Mouse (Mus musculus) neural tube, embryonic 12.5 days (tissue): ENCODE results near the gene Msrb1. TPM values are rescaled to one million over a fixed set of nuclear protein-coding genes. Genes with fewer than 3 reads are reported as not detected.

Source experiments
- ATAC-seq: fragments of 200-750 bp; cut with Nextera tagmentation; 2 replicates; pipeline ENCODE4 v1.8.0; 2017; ENCODE audit warnings: low read depth, mild to moderate bottlenecking, moderate TSS enrichment, moderate library complexity; ENCODE audit not compliant: low FRiP score
- H3K27ac ChIP-seq: fragments of 300-500 bp; sonication (generic); 2 replicates; pipeline ENCODE4 v1.5.1; 2016
- H3K27me3 ChIP-seq: fragments of 300-500 bp; sonication (generic); replicated peaks from 2 replicates; pipeline ENCODE4 v1.6.1; 2016; ENCODE audit warnings: mild to moderate bottlenecking
- H3K36me3 ChIP-seq: fragments of 300-500 bp; sonication (generic); 2 replicates; pipeline ENCODE4 v1.6.1; 2016; ENCODE audit warnings: mild to moderate bottlenecking
- H3K4me1 ChIP-seq: fragments of 300-500 bp; sonication (generic); 2 replicates; pipeline ENCODE4 v1.6.1; 2016
- H3K4me2 ChIP-seq: fragments of 300-500 bp; sonication (generic); replicated peaks from 2 replicates; pipeline ENCODE4 v1.6.1; 2016; ENCODE audit warnings: mild to moderate bottlenecking
- H3K4me3 ChIP-seq: fragments of 300-500 bp; sonication (generic); 2 replicates; pipeline ENCODE4 v1.5.1; 2016
- H3K9ac ChIP-seq: fragments of 300-500 bp; sonication (generic); 2 replicates; pipeline ENCODE4 v1.6.1; 2016; ENCODE audit warnings: mild to moderate bottlenecking
- H3K9me3 ChIP-seq: fragments of 300-500 bp; sonication (generic); 2 replicates; pipeline ENCODE4 v1.6.1; 2016; ENCODE audit warnings: mild to moderate bottlenecking
- WGBS: fragments of 180-500 bp; shearing (Covaris S2); methylation state at CpG from one replicate; pipeline ENCODE4 v1.1.7; 2016; 5-methylcytosine and 5-hydroxymethylcytosine counted together
- polyA plus RNA-seq: library from polyadenylated mRNA; unstranded; fragments of >200 nt; fragmentation: Nextera tagmentation; extraction: Ambion mirVana; gene quantifications from 2 replicates; pipeline ENCODE4 v1.2.1, GENCODE M21; 2016

Msrb1 gene
- polyA plus RNA-seq, 1 experiment from 2014 or later, result 24.8 TPM

- WGBS, result 1% methylated on average over 80 of the region's 82 CpGs
- Histone ChIP-seq H3K27me3 (peaks cover 66% of the 10 kb centered on the region), H3K4me3 (peak within 1 kb of the TSS; percentile 50), H3K36me3 (no peaks in the 10 kb centered on the region), H3K9ac (peak within 1 kb of the TSS; percentile 58), H3K27ac (no peak within 1 kb of the TSS), H3K9me3 (no peaks in the 10 kb centered on the region), H3K4me2 (peak within 1 kb of the TSS; percentile 97), H3K4me1 (peaks cover 13% of the 10 kb centered on the region)
- peak; percentile 80 for ATAC-seq
Observed at GRCm38 (mm10) chr17:24752415-24753394, 16.3 kb downstream of the Msrb1 start, which contains the start of gene Hs3st6. Gene Hs3st6, plus strand, starts transcription at chr17:24752988.

DNA sequence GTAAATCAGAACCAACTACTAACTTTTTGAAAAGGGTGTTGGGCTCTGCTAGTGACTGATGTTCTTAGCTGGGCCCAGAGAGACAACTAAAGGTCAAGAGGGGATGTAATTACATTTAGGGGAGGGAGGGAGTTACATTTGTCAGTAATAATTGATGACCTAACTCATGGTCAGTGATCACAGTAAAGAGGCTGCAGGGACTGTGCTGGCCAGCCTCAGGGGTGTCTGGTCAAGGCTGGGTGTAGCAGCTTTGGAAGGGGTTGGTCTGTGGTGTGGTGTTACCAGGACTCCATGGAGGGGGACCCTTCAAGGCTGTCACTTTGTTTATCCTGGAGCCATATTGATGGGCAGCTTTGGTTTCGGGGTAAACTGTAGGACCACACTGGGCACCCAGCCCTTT, 21.0 kb downstream of the Msrb1 start:
- 80% methylated on average over 1 of the region's 1 CpGs for WGBS
- ATAC-seq, result no peak
- H3K27ac ChIP-seq, result no peak overlapping the region
- no peak overlapping the region for H3K4me2 ChIP-seq
- peaks cover 10% of the 10 kb centered on the region for H3K4me1 ChIP-seq
- H3K9ac ChIP-seq, result no peak overlapping the region
- no peaks in the 10 kb centered on the region for H3K9me3 ChIP-seq
- H3K36me3 ChIP-seq, result no peaks in the 10 kb centered on the region
- H3K27me3 ChIP-seq, result peaks cover 46% of the 10 kb centered on the region
- no peak overlapping the region for H3K4me3 ChIP-seq

GRCm38 (mm10) chr17:24761121-24761520, 24.7 kb downstream of the Msrb1 start:
- Histone ChIP-seq H3K4me1 (no peaks in the 10 kb centered on the region), H3K27me3 (peaks cover 9% of the 10 kb centered on the region), H3K27ac (no peak overlapping the region), H3K9me3 (no peaks in the 10 kb centered on the region), H3K36me3 (no peaks in the 10 kb centered on the region), H3K4me3 (no peak overlapping the region), H3K4me2 (no peak overlapping the region), H3K9ac (no peak overlapping the region)
- WGBS, result 46% methylated on average over 5 of the region's 5 CpGs
- no peak for ATAC-seq

GRCm38 (mm10) chr17:24765016-24765905, 28.8 kb downstream of the Msrb1 start:
- H3K4me3 ChIP-seq, result no peak overlapping the region
- no peaks in the 10 kb centered on the region for H3K9me3 ChIP-seq
- no peaks in the 10 kb centered on the region; the same call in 1 of the 2 replicates for H3K4me1 ChIP-seq
- no peak overlapping the region for H3K9ac ChIP-seq
- no peaks in the 10 kb centered on the region for H3K27me3 ChIP-seq
- ATAC-seq, result no peak
- no peaks in the 10 kb centered on the region for H3K36me3 ChIP-seq
- H3K4me2 ChIP-seq, result no peak overlapping the region
- H3K27ac ChIP-seq, result no peak overlapping the region
- WGBS, result 67% methylated on average over 21 of the region's 22 CpGs

- Histone ChIP-seq H3K4me2 (no peak overlapping the region), H3K9ac (no peak overlapping the region), H3K4me1 (no peaks in the 10 kb centered on the region; the same call in 1 of the 2 replicates), H3K9me3 (no peaks in the 10 kb centered on the region), H3K27me3 (no peaks in the 10 kb centered on the region), H3K4me3 (no peak overlapping the region), H3K27ac (no peak overlapping the region), H3K36me3 (no peaks in the 10 kb centered on the region)
- WGBS, result 29% methylated on average over 12 of the region's 12 CpGs
- ATAC-seq, result no peak
Observed at GRCm38 (mm10) chr17:24766266-24766875, 29.9 kb downstream of the Msrb1 start.

- no peak for ATAC-seq
- no peaks in the 10 kb centered on the region for H3K36me3 ChIP-seq
Observed at GRCm38 (mm10) chr17:24769146-24769545, 32.7 kb downstream of the Msrb1 start.

DNA sequence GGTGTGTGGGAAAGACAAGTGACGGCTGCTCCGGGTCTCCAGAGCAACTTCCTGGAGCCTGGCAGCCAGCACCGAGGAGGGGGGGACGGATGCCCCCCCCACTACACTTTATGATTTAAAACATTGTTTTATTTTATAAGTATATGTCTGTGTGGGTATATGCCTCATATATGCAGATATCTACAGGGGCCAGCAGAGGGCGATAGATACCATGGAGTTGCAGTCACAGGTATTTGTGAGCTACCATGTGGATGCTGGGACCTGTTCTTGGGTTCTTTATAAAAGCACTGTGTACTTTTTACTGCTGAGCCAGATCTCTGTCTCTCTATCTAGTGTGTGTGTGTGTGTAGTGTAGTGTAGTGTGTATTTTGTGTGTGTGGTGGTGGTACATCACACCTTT, 36.8 kb downstream of the Msrb1 start:
- no peaks in the 10 kb centered on the region for H3K4me1 ChIP-seq
- H3K4me3 ChIP-seq, result no peak overlapping the region
- no peak overlapping the region for H3K27ac ChIP-seq
- H3K9me3 ChIP-seq, result no peaks in the 10 kb centered on the region
- no peaks in the 10 kb centered on the region for H3K27me3 ChIP-seq
- no peak overlapping the region for H3K9ac ChIP-seq
- WGBS, result 81% methylated on average over 5 of the region's 5 CpGs
- no peak overlapping the region for H3K4me2 ChIP-seq
- ATAC-seq, result no peak
- H3K36me3 ChIP-seq, result no peaks in the 10 kb centered on the region

More at GRCm38 (mm10) chr17:24769146-24769545, 32.7 kb downstream of the Msrb1 start:
- WGBS, result 48% methylated on average over 3 of the region's 3 CpGs
- no peaks in the 10 kb centered on the region for H3K9me3 ChIP-seq
- no peak overlapping the region for H3K4me3 ChIP-seq
- H3K27ac ChIP-seq, result no peak overlapping the region
- no peaks in the 10 kb centered on the region; the same call in 1 of the 2 replicates for H3K4me1 ChIP-seq
- H3K4me2 ChIP-seq, result no peak overlapping the region
- no peaks in the 10 kb centered on the region for H3K27me3 ChIP-seq
- H3K9ac ChIP-seq, result no peak overlapping the region

GRCm38 (mm10) chr17:24775173-24775572, 38.7 kb downstream of the Msrb1 start:
- H3K4me2 ChIP-seq, result no peak overlapping the region
- H3K27ac ChIP-seq, result no peak overlapping the region
- H3K9ac ChIP-seq, result no peak overlapping the region
- no peak overlapping the region for H3K4me3 ChIP-seq
- no peaks in the 10 kb centered on the region for H3K36me3 ChIP-seq
- no peaks in the 10 kb centered on the region for H3K9me3 ChIP-seq
- H3K4me1 ChIP-seq, result no peaks in the 10 kb centered on the region
- WGBS, result 80% methylated on average over 8 of the region's 8 CpGs
- H3K27me3 ChIP-seq, result no peaks in the 10 kb centered on the region
- ATAC-seq, result no peak

DNA sequence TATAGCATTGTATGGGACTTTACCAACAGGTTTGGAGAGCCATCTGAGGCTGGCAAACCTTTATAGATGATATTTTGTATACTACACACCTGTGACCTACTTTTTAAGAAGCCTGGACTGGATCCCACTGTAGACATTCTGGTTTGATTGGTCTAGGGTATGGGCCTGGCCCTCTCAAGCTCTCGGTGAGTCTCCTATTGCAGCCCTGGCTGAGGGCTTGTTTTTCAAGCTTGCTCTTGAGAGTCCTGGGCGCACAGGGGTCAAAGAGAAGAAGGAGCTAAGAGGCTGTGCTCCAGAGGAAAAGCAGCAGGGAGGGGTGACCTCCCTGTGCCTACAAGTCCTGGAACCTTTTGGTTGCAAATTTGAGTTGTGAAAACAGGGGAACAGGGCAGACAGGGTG, 40.6 kb downstream of the Msrb1 start:
- ATAC-seq, result no peak

DNA sequence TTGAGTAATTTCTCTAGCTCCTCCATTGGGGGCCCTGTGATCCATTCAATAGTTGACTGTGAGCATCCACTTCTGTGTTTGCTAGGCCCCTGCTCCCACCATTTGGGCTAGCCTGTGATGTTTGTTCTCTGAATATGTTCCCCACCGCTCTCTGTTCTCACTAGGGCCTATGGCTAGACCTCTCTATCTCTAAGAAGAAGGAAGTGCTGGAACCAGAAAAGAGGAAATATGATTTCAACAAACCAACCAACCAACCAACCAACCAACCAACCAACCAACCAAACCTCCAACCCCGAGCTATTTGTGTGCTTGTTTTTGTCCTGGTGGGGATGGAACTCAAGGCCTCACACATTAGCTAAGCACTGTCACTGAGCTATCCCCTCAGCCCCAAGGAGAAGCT, 44.4 kb downstream of the Msrb1 start:
- H3K9me3 ChIP-seq, result no peaks in the 10 kb centered on the region
- H3K27me3 ChIP-seq, result no peaks in the 10 kb centered on the region
- whole genome bisulfite sequencing, result 88% methylated on average over 2 of the region's 2 CpGs
- no peak overlapping the region for H3K4me3 ChIP-seq
- ATAC-seq, result no peak
- H3K9ac ChIP-seq, result no peak overlapping the region
- no peak overlapping the region for H3K4me2 ChIP-seq
- no peaks in the 10 kb centered on the region for H3K4me1 ChIP-seq
- H3K27ac ChIP-seq, result no peak overlapping the region
- H3K36me3 ChIP-seq, result no peaks in the 10 kb centered on the region

More for the DNA sequence above, 40.6 kb downstream of the Msrb1 start:
- Histone ChIP-seq H3K27ac (no peak overlapping the region), H3K4me2 (no peak overlapping the region), H3K9me3 (no peaks in the 10 kb centered on the region), H3K27me3 (no peaks in the 10 kb centered on the region), H3K4me3 (no peak overlapping the region), H3K9ac (no peak overlapping the region), H3K36me3 (no peaks in the 10 kb centered on the region), H3K4me1 (no peaks in the 10 kb centered on the region)
- WGBS, result 77% methylated on average over 2 of the region's 2 CpGs

- 69% methylated on average over 8 of the region's 8 CpGs for WGBS
Observed at GRCm38 (mm10) chr17:24792190-24792589, 55.7 kb downstream of the Msrb1 start.

More at GRCm38 (mm10) chr17:24792190-24792589, 55.7 kb downstream of the Msrb1 start:
- no peaks in the 10 kb centered on the region for H3K36me3 ChIP-seq
- H3K4me2 ChIP-seq, result no peak overlapping the region
- no peaks in the 10 kb centered on the region for H3K27me3 ChIP-seq
- no peak overlapping the region for H3K27ac ChIP-seq
- no peaks in the 10 kb centered on the region for H3K9me3 ChIP-seq
- H3K4me3 ChIP-seq, result no peak overlapping the region
- no peaks in the 10 kb centered on the region for H3K4me1 ChIP-seq
- no peak for ATAC-seq
- H3K9ac ChIP-seq, result no peak overlapping the region
